Comparison of ENCODE assay signal across 22 mouse cellular contexts in the genomic region with DNA sequence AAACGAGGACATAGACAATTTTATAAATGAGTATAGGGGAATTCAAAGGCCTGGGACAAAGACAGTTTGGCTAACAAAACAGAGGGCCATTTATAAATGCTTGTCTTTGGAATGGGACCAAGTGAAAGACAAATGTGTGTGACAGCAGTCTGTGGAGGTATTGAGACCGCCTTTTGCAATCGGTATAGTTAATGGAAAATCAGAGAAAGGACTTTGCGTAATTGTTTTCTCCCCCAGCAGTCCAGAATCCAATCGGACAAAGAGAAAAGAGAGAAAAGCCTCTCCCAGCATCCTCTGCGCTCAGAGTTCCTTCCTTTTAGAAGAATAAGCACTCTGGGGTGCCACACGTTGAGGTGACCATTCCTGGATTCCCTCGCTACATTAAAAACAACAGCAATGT. TPM values are rescaled to one million over a fixed set of nuclear protein-coding genes. Genes with fewer than 3 reads are reported as not detected.
DNase-seq lines count a peak whose midpoint lies in the region; ATAC-seq and TF ChIP-seq lines count a peak whose summit lies in the region.
"Had no signal": no experiment of that assay in that cellular context is flagged by ENCODE, and none has a peak within 500 bp of the region (broad histone marks: within the 10 kb centered on the region; RNA-seq: fewer than 3 reads in every experiment).

No protein-coding gene starts in this region.

- no peak overlapping the region for H3K4me2 ChIP-seq in hindbrain, postnatal 0 days (ENCODE audit: low read depth, low read length)
- no peak overlapping the region for H3K4me2 ChIP-seq in limb, embryonic 15.5 days
- H3K4me2 ChIP-seq in lung, postnatal 0 days (replicated peaks; ENCODE audit: low read depth, low read length) = no peak overlapping the region
- no peak overlapping the region for H3K4me2 ChIP-seq in liver, postnatal 0 days (ENCODE audit: low read depth, low read length)
- H3K4me2 ChIP-seq: heart, embryonic 11.5 days; hindbrain, embryonic 15.5 days; limb, embryonic 12.5 days; midbrain, embryonic 11.5 days; neural tube, embryonic 12.5 days had no signal

- no peaks in the 10 kb centered on the region for H3K36me3 ChIP-seq in hindbrain, embryonic 10.5 days
- H3K36me3 ChIP-seq in hindbrain, postnatal 0 days (ENCODE audit: insufficient read depth, low read length) = no peaks in the 10 kb centered on the region
- no peaks in the 10 kb centered on the region for H3K36me3 ChIP-seq in limb, embryonic 15.5 days
- H3K36me3 ChIP-seq in limb, embryonic 10.5 days = no peaks in the 10 kb centered on the region
- H3K36me3 ChIP-seq in lung, postnatal 0 days (ENCODE audit: insufficient read depth, low read length) = no peaks in the 10 kb centered on the region
- H3K36me3 ChIP-seq in liver, postnatal 0 days (replicated peaks; ENCODE audit: insufficient read depth, low read length) = no peaks in the 10 kb centered on the region
- H3K36me3 ChIP-seq: hindbrain, embryonic 15.5 days; limb, embryonic 12.5 days; neural tube, embryonic 12.5 days had no signal

- 63% methylated on average over 8 of the region's 8 CpGs for WGBS in hindbrain, embryonic 10.5 days
- WGBS in hindbrain, postnatal 0 days = 35% methylated on average over 8 of the region's 8 CpGs
- 80% methylated on average over 8 of the region's 8 CpGs for WGBS in limb, embryonic 15.5 days
- 85% methylated on average over 8 of the region's 8 CpGs for WGBS in limb, embryonic 10.5 days
- WGBS in lung, postnatal 0 days = 54% methylated on average over 8 of the region's 8 CpGs
- WGBS in liver, postnatal 0 days (ENCODE audit: insufficient replicate concordance) = 61% methylated on average over 8 of the region's 8 CpGs

- no peak for ATAC-seq in hindbrain, postnatal 0 days
- no peak for ATAC-seq in limb, embryonic 15.5 days (ENCODE audit: insufficient number of reproducible peaks, low FRiP score, low TSS enrichment, low read depth)
- no peak for ATAC-seq in lung, postnatal 0 days
- peak; percentile 73 for ATAC-seq in liver, postnatal 0 days

- H3K9me3 ChIP-seq in hindbrain, embryonic 10.5 days = no peaks in the 10 kb centered on the region
- no peaks in the 10 kb centered on the region for H3K9me3 ChIP-seq in hindbrain, postnatal 0 days (ENCODE audit: low read length)
- no peaks in the 10 kb centered on the region for H3K9me3 ChIP-seq in limb, embryonic 15.5 days
- H3K9me3 ChIP-seq in limb, embryonic 10.5 days (replicated peaks) = no peaks in the 10 kb centered on the region
- H3K9me3 ChIP-seq in lung, postnatal 0 days (ENCODE audit: low read length) = no peaks in the 10 kb centered on the region
- H3K9me3 ChIP-seq in liver, postnatal 0 days (ENCODE audit: low read length) = no peaks in the 10 kb centered on the region
- H3K9me3 ChIP-seq: hindbrain, embryonic 15.5 days; limb, embryonic 12.5 days; neural tube, embryonic 12.5 days had no signal

- no peak for TF ChIP-seq CTCF in hindbrain, postnatal 0 days (IDR thresholded peaks at IDR 0.05; ENCODE audit: low read depth)
- no peak for TF ChIP-seq CTCF in lung, postnatal 0 days (IDR thresholded peaks at IDR 0.05)
- TF ChIP-seq CTCF in liver, postnatal 0 days (IDR thresholded peaks at IDR 0.05; ENCODE audit: low read depth) = no peak

- no peak for DNase-seq in hindbrain, embryonic 10.5 days (ENCODE audit: low spot score)
- DNase-seq in hindbrain, postnatal 0 days (ENCODE audit: low spot score) = no peak
- no peak for DNase-seq in limb, embryonic 10.5 days (ENCODE audit: low spot score)
- DNase-seq in lung, postnatal 0 days (ENCODE audit: low spot score) = peak; percentile 48
- DNase-seq in lung, postnatal 25 days (ENCODE audit: low spot score) = no peak
- DNase-seq in liver, postnatal 0 days = no peak
- no peak for DNase-seq in frontal cortex, postnatal 14 days (ENCODE audit: low spot score in 2 of 2)
- DNase-seq: adrenal gland, postnatal 36 days; B cell, adult 2 months; cerebellum, adult 18-20 months; cerebellum, postnatal 25 days; gastrocnemius, adult 2 months; heart, postnatal 10 days; kidney, adult 8-10 months; right cerebral cortex, adult 18-20 months had no signal

- no peaks in the 10 kb centered on the region for H3K27me3 ChIP-seq in hindbrain, embryonic 10.5 days (ENCODE audit: insufficient read depth, poor library complexity, severe bottlenecking)
- H3K27me3 ChIP-seq in hindbrain, postnatal 0 days (ENCODE audit: insufficient read depth, low read length) = no peaks in the 10 kb centered on the region
- H3K27me3 ChIP-seq in limb, embryonic 15.5 days = no peaks in the 10 kb centered on the region
- H3K27me3 ChIP-seq in limb, embryonic 10.5 days (ENCODE audit: low read depth, poor library complexity, severe bottlenecking) = no peaks in the 10 kb centered on the region
- no peaks in the 10 kb centered on the region for H3K27me3 ChIP-seq in lung, postnatal 0 days (replicated peaks; ENCODE audit: insufficient read depth, low read length)
- no peaks in the 10 kb centered on the region for H3K27me3 ChIP-seq in liver, postnatal 0 days (ENCODE audit: insufficient read depth, low read length)
- H3K27me3 ChIP-seq: hindbrain, embryonic 15.5 days; limb, embryonic 12.5 days; neural tube, embryonic 12.5 days had no signal

- no peak overlapping the region for H3K4me3 ChIP-seq in hindbrain, embryonic 10.5 days
- no peak overlapping the region for H3K4me3 ChIP-seq in hindbrain, postnatal 0 days (ENCODE audit: low read length)
- H3K4me3 ChIP-seq in limb, embryonic 15.5 days = no peak overlapping the region
- no peak overlapping the region for H3K4me3 ChIP-seq in limb, embryonic 10.5 days
- no peak overlapping the region for H3K4me3 ChIP-seq in lung, postnatal 0 days (ENCODE audit: low read depth, low read length)
- no peak overlapping the region for H3K4me3 ChIP-seq in liver, postnatal 0 days (ENCODE audit: low read depth, low read length)
- H3K4me3 ChIP-seq: gastrocnemius, adult 2 months; hindbrain, embryonic 15.5 days; limb, embryonic 12.5 days; neural tube, embryonic 12.5 days had no signal

- H3K9ac ChIP-seq in hindbrain, postnatal 0 days (replicated peaks; ENCODE audit: low read length) = no peak overlapping the region
- no peak overlapping the region for H3K9ac ChIP-seq in limb, embryonic 15.5 days
- no peak overlapping the region for H3K9ac ChIP-seq in lung, postnatal 0 days (replicated peaks; ENCODE audit: low read depth)
- no peak overlapping the region for H3K9ac ChIP-seq in liver, postnatal 0 days (replicated peaks)
- H3K9ac ChIP-seq: hindbrain, embryonic 15.5 days; limb, embryonic 12.5 days; neural tube, embryonic 12.5 days had no signal

- peaks cover 33% of the 10 kb centered on the region for H3K4me1 ChIP-seq in hindbrain, embryonic 10.5 days (replicated peaks)
- H3K4me1 ChIP-seq in hindbrain, postnatal 0 days (ENCODE audit: insufficient read depth, low read length) = no peaks in the 10 kb centered on the region
- peaks cover 15% of the 10 kb centered on the region for H3K4me1 ChIP-seq in limb, embryonic 15.5 days
- peaks cover 26% of the 10 kb centered on the region for H3K4me1 ChIP-seq in limb, embryonic 10.5 days
- no peaks in the 10 kb centered on the region; the same call in 1 of the 2 replicates for H3K4me1 ChIP-seq in lung, postnatal 0 days (ENCODE audit: insufficient read depth, low read depth, low read length)
- H3K4me1 ChIP-seq in liver, postnatal 0 days (ENCODE audit: insufficient read depth) = peaks cover 18% of the 10 kb centered on the region

- peak overlapping the region; percentile 66; the same call in 1 of the 2 replicates for H3K27ac ChIP-seq in hindbrain, embryonic 10.5 days
- H3K27ac ChIP-seq in hindbrain, postnatal 0 days = no peak overlapping the region
- H3K27ac ChIP-seq in limb, embryonic 15.5 days = 0 out of 2 replicates have a peak overlapping the region, but pooled peaks have one; percentile 11
- H3K27ac ChIP-seq in limb, embryonic 10.5 days = no peak overlapping the region
- H3K27ac ChIP-seq in lung, postnatal 0 days (ENCODE audit: low read length) = 0 out of 2 replicates have a peak overlapping the region, but pooled peaks have one; percentile 71
- H3K27ac ChIP-seq in liver, postnatal 0 days (ENCODE audit: low read depth) = peak overlapping the region; percentile 81
- H3K27ac ChIP-seq: hindbrain, embryonic 15.5 days; macrophage; neural tube, embryonic 12.5 days had no signal

- no peak for TF ChIP-seq EP300 in lung, postnatal 0 days (IDR thresholded peaks at IDR 0.05)
- 0 out of 2 replicates have a peak, but pooled peaks have one; percentile 17 for TF ChIP-seq EP300 in liver, postnatal 0 days (IDR thresholded peaks at IDR 0.05; ENCODE audit: low read depth)

RNA-seq across cellular contexts. Expression of a gene that starts 32.6 kb away (rescaled TPM):
- polyA plus RNA-seq in hindbrain, embryonic 10.5 days (2016; fragmentation: Nextera tagmentation; extraction: Ambion mirVana) = 106 and 117 TPM in 2 replicates
- 61.8 and 69.5 TPM in 2 replicates for total RNA-seq in hindbrain, postnatal 0 days (2014; rRNA removed)
- polyA plus RNA-seq in hindbrain, postnatal 0 days (2015; fragmentation: Nextera tagmentation; extraction: Ambion mirVana) = 64.6 and 65.9 TPM in 2 replicates
- 147 and 148 TPM in 2 replicates for polyA plus RNA-seq in limb, embryonic 15.5 days (2015; fragmentation: Nextera tagmentation; extraction: Ambion mirVana)
- polyA plus RNA-seq in limb, embryonic 10.5 days (2016; fragmentation: Nextera tagmentation; extraction: Ambion mirVana) = 88.4 and 96.4 TPM in 2 replicates
- polyA plus RNA-seq in lung, postnatal 0 days (2015; fragmentation: Nextera tagmentation; extraction: Ambion mirVana) = 123 and 145 TPM in 2 replicates
- 42.0 and 45.7 TPM in 2 replicates for polyA plus RNA-seq in liver, postnatal 0 days (2015; fragmentation: Nextera tagmentation; extraction: Ambion mirVana)

Comparison
In these comparisons a context has a peak if more than half of its experiments do, and no peak if none do; other contexts are left out.
1. H3K27ac ChIP-seq: peak in hindbrain, embryonic 10.5 days (single experiment), limb, embryonic 15.5 days (single experiment), lung, postnatal 0 days (single experiment) and liver, postnatal 0 days (single experiment); none in hindbrain, postnatal 0 days (single experiment) and limb, embryonic 10.5 days (single experiment).